In the genomic region with DNA sequence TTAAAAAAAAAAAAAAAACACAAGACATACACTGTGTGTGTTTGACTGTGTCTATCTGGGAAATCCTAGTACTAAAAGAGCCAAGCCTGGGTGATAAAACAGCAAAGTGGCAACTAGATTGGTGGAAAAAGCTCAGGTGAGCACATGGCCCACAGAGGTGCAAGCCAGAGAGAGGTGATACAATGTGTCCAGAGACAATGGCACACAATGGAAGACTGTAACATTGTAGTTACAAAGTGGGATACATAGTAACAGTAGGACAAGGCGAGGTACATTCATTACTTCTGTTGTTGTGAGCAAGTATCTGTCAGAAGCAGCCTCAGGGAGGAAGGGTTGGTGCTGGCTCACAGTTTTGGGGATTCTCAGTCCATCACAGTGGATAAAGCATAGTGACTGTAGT, we compare ENCODE assay signal across 17 mouse cellular contexts.
"Had no signal": no experiment of that assay in that cellular context is flagged by ENCODE, and none has a peak within 500 bp of the region (broad histone marks: within the 10 kb centered on the region; RNA-seq: fewer than 3 reads in every experiment).

No protein-coding gene starts in this region.

- H3K9me3 ChIP-seq: liver, embryonic 13.5 days; liver, embryonic 15.5 days; lung, embryonic 15.5 days; midbrain, embryonic 12.5 days; stomach, embryonic 15.5 days had no signal

- H3K27ac ChIP-seq: liver, embryonic 13.5 days; liver, embryonic 15.5 days; lung, embryonic 15.5 days; macrophage; midbrain, embryonic 12.5 days; stomach, embryonic 15.5 days; stomach, postnatal 0 days had no signal

- H3K27me3 ChIP-seq: lung, embryonic 15.5 days had no signal

- ATAC-seq: liver, postnatal 0 days; lung, postnatal 0 days had no signal

- DNase-seq: liver, embryonic 13.5 days; liver, postnatal 0 days; lung, adult 2 months; lung, postnatal 14 days; lung, postnatal 36 days; right cerebral cortex, postnatal 14 days; thymus, adult 2 months; thymus, postnatal 25 days; thymus, postnatal 4 days had no signal

- H3K9ac ChIP-seq: liver, embryonic 13.5 days; liver, embryonic 15.5 days; liver, postnatal 0 days; lung, embryonic 15.5 days; midbrain, embryonic 12.5 days; stomach, embryonic 15.5 days had no signal

- H3K4me3 ChIP-seq: liver, embryonic 13.5 days; liver, embryonic 15.5 days; lung, embryonic 15.5 days; megakaryocyte, embryonic 14.5 days; midbrain, embryonic 12.5 days; stomach, embryonic 15.5 days had no signal

- H3K4me2 ChIP-seq: liver, embryonic 13.5 days; liver, embryonic 15.5 days; lung, embryonic 15.5 days; midbrain, embryonic 12.5 days; stomach, embryonic 15.5 days had no signal

- H3K36me3 ChIP-seq: liver, embryonic 13.5 days; liver, embryonic 15.5 days; lung, embryonic 15.5 days; midbrain, embryonic 12.5 days; stomach, embryonic 15.5 days had no signal
